Mouse (Mus musculus): Measurements from ENCODE around the gene Pttg1ip.

GRCm38 (mm10) chr10:77557641-77558040, 23.9 kb upstream of the Pttg1ip start:
- TF ChIP-seq CTCF (conservative IDR thresholded peaks at IDR 0.05; ENCODE audit: insufficient read depth, insufficient read length, low read depth, low read length) (peak; percentile 69), POLR2A (IDR thresholded peaks at IDR 0.05; ENCODE audit: low read depth, low read length) (no peak)

Data from kidney, adult 2 months (tissue).